Mouse (Mus musculus) gonadal fat pad, adult 2 months (tissue): Measurements from ENCODE around the gene Crabp2. TPM values are rescaled to one million over a fixed set of nuclear protein-coding genes. Genes with fewer than 3 reads are reported as not detected.

Experiments used
- DNase-seq: peaks from one replicate; pipeline ENCODE4 v3.0.0-alpha.2; 2012; ENCODE audit warnings: low read depth
- polyA plus RNA-seq: library from polyadenylated mRNA; depleted of rRNA; stranded (reverse); fragments of >200 nt; gene quantifications from 2 replicates; pipeline ENCODE4 v1.2.3, GENCODE M21; 2012

Gene Crabp2
- polyA plus RNA-seq, 1 experiment = 12.0 TPM

DNA sequence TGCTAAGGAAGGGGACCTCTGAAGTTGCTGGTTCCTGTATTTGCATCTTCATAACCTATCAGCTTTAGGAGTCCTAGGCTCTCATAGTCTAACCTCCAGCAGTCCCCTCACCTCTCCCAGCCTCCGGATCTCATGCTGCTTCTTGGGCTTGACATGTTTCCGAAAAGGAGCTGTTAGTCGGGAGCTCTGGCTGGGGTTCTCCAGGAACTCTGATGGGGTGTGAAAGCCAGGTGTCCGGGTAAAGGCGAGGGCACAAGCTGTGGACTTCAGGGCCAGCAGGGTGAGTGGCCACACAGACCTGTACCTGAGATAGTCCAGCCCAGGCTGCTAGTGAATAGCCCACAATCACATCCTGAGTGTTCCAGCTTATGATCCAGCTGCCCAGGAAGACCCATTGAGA is 21.0 kb upstream of the Crabp2 start:
- no peak for DNase-seq

DNA sequence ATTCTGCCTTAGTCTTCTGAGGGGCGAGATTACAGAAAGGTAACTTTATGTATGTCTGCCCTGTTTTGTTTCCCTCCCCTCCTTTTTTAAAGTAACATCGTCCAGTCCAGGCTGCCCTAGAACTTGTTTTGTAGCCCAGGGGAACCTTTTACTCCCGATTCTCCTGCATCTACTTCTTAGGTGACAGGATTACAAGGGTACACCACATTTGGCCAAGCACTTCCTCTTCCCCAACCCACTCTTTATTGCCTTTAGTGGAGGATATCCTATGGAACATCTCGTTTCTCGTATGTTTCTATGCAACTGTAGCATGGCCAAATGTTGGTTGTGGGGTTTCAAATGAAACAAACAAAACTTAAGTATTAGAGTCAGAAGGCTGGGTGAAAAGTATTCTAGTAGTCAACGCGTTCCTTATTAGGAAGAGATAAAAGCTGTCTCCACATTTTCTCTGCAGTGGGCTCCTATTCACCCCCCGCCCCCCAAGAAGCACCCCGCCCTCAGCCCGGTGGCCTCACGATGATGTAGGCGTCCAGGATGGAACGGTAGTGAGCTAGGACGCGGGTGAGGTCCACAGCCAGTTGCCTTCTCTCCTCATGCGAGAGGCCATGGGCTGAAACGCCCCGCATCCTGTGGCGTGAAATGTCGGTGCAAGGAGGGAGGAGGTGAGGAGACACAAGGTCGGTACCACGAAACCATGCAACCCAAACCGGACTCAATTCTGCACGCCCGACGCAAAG is 19.0 kb upstream of the Crabp2 start:
- no peak for DNase-seq

DNA sequence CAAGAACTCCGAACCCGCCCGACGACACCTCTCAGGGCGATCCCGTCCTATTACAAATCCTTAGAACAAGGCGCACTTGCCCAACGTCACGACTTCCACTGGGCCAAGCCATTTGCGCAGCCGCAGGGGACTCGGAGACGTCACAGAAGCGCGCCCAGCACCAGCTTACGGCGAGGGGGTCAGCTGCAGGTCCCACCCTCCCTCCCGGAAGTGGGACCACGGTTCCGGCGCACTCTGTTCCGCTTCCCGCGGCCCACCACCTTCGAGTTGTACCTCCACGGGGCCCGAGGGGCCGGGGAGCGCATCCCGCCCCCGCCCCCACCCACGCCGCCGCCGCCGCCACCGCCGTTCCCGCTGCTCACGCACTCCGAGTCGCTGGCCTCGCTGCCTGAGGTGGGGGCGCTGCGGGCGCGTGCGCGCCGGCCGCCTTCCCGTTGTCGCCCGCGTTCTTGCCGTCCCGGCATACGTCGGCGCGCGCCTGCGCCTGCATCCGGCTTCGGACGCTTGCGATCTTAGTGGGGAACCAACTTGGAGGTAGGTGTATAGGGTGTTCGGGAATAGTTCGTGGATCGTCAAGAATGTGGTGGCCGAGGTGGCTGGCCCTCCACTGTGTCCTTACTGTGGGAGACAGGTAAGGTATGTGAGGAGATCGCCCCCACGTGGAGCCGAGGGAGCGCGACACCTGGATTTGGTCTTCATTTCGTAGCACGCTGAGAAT is 18.2 kb upstream of the Crabp2 start, which contains the start of the genes Isg20l2 and Rrnad1:
Isg20l2 (plus strand) TSS at position 237 of the 718 bp plus-strand sequence.
Rrnad1 (minus strand) TSS at position 640 of the 718 bp plus-strand sequence.
- no peak for DNase-seq

DNA sequence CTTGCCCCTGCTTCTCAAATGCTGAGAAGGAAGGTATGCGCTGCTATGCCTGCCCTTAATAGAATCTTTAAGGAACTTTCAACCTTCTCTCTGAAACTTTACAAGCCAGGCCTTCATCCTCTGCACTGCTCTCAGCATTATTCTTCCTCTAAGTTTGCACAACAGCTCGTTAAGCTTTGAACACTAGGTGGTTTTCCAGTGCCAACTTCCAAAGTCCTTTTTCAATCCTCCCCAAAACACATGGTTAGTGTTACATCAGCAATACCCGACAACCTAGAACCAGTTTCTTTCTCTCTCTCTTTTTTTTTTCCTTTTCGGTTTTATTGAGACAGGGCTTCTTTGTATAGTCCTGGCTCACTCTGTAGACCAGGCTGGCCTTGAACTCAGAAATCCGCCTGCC is 14.4 kb upstream of the Crabp2 start:
- no peak for DNase-seq

DNA sequence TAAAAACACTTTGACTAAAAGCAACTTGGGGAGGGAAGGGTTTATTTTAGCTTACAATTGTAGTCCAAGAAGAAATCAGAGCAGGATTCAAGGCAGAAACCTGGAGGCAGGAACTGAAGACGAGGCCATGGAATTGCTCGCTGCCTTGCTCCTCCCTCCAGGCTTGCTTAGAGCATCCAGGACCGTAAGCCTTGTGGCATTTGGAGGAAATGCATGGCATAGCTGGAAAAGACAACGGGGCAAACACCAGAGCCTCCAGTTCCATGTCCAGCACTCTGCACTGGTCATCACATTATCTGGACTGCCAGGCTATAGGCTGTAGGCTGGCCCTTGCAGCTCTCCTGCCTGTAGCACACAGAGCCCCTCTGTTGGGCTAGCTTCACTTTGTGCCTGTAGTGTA is 14.0 kb upstream of the Crabp2 start:
- DNase-seq = no peak

DNA sequence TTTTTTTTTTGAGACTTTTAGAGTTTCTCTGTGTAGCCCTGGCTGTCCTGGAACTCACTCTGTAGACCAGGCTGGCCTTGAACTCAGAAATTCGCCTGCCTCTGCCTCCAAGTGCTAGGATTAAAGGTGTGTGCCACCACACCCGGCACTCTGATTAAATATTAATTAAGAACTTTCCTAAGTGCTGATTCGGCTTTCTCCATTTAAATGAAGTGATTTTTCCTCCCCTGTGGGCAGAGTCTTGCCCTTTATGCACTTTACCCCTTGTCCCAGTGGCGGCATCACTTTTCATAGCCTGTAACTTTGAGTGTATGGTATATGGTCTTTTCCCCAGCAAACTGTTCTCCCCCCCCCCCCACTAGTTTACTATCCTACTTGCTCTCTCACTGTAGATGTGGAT is 13.3 kb upstream of the Crabp2 start:
- no peak for DNase-seq

DNA sequence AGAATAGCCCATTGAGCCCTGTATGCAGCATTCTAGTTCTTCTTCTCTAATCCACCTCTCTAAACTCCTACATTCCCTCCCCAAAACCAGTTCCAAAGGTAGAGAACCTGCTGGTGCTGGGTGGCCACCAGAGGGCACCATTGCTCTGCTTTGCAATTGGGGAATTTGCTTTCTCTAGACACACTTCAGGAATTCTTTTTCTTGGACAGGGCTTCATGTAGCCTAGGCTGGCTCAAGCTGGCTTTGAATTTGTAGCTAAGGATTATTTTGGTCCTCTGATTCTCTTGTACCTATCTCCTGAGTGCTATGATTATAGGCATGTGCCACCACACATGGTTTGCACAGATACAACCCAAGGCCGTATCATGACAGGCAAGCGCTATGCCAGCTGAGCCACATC is 12.7 kb upstream of the Crabp2 start:
- DNase-seq = no peak

DNA sequence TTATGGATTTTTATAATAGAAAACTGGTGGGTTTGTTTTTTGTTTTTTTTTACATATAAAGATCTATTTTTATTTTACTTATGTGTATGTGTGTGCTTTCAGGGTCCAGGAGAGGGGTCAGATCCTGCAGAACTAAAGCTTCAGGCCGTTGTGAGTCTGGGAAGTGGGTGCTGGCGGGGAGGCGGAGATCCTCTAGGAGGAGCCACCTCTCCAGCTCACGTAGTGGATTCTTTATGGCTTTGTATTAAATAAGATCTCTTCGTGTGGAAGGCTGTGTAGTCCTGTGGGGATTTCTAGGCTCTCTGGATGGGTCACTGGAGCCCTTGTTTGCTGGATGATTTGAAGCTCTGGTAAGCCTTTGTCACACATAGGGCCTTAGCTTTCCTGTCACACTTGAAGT is 7.9 kb upstream of the Crabp2 start:
- DNase-seq = no peak

DNA sequence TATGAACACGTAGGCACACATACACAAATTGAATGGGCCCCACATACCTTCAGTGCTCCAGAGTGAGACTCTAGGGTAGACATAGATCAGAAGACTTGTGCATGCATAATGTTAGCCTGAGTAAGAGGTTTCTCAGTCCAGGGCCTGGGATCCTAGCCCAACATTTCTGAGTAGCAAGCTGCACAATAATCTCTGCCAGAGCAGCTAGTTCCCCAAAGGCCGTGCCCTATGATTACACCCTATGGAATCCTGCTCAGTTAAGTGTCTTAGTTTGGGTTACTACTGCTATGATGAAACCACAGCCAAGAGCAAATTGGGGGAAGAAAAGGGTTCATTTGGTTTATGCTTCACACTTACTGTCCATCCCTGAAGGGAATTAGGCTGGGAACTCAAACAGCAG is 6.0 kb upstream of the Crabp2 start:
- no peak for DNase-seq

DNA sequence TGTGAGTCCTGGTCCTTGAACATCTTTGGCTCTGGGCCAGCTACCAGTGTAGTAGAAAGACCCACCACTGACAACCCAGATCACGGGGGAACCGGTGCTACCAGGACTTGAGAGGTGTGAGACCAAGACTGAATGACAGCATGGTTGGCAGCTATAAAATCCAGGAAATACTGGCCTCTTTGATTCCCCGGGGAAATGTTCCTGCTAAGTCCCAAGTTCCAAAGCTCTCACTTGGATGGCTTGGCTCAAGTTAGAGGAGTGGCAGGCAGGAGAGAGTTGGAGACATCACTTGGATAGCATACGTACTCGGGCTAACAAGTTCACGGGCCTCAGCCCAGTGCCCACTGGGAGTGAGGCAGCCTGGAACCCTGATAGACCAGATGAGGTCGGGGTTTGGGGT is 4.9 kb upstream of the Crabp2 start:
- no peak for DNase-seq

DNA sequence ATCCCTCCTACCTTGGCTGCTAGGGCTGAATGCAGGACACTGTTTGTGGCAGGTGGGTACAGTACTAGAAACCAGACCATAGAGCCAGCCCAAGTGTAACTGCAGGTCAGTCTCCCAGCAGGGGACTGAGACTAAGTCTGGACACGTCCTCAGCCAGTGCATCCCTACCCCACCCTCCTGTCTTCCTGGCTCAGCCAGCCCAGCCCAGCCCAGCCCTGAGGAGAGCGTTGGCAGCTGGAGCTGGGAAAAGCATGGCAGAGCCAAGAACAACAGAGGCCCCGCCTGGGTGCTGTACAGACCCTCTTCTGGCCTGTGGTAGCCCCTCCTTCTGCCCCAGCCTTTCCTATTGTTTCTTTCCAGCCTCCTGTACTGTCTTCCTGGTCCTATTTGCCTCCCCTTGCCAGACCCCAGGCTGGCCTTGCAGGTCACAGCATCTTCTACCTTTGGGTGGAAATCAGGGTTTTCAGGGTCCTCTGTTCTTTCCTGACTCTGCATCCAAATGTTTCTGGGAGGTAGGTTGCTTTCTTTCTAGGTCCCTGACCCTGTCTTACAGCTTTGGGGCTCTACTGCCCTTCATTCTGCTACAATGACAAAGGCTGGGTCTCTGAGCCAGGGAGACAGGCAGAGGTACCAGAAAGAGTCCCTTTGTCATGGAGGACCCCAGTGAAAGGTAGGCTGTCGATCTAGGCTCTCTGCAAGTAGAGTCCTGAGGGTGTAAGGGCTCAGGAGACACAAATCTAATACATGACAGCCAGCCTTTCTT is 3.4 kb upstream of the Crabp2 start:
- DNase-seq = no peak

DNA sequence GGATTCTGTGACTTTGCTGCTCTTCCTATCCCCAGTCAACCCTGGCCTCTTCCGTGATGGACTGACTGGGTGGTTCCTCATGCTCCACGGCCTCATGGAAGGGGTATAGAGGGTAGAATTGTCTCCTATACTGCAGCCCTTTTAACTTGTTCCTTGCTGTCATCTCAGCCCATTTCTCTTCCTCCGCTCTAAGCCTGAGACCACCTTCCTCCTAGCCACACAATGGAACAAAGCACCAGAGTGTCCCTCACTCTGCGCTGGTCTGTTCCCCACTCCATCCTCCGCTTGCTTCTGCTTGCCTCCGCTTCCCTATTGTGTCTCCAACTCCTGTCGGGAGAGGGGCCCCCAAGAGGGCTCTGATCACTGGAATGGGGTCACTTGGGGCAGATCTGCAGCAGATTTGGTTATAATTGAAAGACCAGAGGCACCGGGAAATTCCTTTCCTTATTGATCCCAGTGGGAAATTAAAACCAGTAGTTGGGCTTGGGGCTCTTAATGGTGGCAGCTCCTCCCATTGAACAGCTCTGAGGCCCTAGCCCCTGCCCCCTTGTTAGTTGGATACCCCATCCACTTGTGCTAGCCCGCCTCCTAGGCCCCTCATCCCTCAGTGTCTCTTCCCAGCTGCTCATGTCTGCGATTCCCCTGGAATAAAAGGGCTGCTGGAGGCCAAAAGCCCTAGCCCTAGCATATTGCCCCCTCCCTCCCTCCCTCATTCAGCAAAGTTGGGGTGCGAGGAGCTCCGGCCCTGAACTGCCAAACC is 2.5 kb upstream of the Crabp2 start:
- DNase-seq = no peak

DNA sequence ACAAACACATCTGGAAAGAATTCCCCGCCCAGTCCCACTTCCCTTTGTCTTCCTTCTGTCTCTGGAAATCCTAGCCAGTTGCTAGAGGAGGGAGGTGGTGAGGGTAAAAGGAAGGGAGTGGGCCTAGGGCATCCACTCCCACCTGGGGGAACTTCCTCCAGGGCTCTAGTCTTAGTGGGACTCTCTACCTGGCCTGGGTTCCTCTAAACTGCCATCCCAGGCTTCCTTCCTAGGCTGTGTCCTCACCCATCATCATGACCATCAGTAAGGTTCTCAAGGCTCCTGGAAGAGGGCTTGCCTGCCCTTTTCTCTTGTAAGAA is 2.0 kb upstream of the Crabp2 start:
- no peak for DNase-seq

DNA sequence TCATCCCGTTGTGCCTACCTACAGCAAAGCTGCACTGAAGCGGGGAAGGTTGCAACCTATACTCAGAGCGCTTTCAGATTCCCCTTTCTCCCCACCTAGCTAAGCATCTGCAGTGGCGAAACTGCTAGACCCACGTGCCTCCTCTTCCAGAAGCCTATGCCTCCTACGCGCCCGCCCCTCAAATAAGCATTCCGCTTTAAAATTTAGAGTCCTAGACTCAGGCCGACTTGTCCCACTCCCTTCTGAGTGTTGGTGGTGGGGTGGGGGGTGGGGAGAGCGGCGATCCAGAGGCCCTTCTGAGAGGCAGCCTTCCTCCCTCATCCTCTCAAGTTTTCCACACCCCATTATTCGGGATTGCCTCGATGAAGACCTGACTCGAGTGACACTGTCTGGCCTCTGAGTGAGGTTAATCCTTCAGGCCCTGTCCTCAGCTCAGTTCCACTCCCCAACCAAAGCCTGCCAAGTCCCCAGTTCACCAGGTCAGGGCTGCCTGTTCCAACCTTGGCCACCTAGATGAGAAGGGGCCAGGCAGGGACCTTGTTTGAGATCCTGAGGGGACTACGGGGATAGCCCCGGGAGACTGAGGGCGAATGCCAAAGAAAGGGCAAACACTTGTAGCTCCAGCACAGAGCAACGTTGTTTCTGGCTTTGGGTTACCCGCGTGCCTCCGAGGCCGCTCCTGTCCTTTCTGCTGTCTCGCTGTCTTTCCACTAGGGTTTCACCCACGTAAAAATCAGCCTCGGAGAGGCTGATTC is 1.2 kb upstream of the Crabp2 start:
- DNase-seq = no peak

DNA sequence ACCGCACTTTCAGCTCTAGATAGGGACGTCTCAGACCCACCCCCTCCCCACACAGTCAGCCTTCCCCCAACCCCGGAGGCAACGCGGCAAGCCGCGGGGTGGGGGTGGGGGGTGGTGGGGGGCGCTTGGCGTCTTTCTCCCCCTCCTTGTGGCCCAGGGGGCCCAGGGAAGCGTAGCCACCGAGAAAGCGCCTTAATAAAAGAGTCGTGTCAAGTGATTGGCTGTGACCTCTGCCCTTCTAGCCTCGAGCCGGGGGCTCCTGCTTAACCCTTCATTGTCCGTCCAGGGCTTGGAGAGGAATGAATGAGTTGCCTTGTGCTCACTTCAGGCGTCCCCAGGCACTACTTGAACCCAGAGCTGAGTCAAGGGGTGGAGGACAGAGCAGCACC is 661 bp upstream of the Crabp2 start:
- DNase-seq = no peak

DNA sequence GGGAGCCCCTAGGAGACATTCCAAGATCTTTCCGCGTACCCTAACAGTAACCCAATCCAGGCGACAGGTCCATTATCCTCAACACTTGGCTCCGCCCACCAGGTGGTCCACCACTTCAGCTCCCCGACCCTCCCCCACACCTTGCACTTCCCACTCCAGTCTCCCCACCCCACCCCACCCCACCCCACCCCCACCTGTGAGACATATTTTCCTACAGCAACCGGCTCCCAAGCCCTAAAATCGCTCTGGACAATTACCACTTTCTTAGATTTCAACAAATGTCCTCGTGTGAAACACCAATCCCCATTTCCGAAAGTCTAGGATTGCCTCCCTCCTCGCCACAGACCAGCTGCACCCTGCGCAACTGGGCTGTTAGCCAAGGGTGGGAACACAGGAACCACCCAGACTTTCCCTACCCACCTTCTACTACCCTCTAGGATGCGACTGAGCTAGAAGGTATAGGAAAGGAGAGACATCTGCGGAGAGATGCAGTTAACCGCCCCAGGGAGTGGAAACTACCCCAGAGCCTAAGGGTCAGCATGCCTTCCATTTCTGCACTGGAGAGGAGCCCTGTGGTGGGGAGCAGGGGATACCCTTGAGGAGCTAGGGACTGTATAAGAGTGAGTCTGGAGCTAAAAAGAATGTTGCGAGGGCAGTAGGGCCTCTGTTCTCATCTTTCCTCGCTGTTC is 944 bp downstream of the Crabp2 start:
- DNase-seq = no peak

DNA sequence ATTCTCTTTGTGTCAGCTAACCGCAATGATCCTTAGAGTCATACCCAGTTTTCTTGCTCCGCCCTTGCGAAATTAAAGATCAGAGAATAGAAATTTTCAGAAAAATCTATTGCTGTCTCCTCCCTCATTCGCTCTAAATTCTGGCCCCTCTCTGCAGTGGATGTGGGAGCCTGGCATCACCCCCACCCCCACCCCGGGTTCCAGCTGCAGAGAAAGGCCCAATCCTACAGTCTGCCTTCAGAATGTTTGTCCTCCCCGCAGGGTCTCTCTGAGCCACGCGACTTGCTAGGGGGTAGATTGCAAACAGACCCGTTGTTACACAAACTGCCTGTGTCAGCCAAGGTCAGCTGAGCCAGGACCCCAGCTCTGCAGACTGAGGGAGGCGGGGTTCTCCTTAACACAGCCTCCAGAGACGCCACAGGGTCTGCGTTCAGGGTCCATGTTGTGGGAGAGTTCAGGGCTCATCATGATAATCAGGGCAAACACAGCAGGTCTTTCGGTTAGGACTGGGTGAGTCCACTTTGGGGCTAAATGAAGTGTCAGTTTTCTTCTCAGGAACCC is 1.6 kb downstream of the Crabp2 start:
- DNase-seq = no peak

DNA sequence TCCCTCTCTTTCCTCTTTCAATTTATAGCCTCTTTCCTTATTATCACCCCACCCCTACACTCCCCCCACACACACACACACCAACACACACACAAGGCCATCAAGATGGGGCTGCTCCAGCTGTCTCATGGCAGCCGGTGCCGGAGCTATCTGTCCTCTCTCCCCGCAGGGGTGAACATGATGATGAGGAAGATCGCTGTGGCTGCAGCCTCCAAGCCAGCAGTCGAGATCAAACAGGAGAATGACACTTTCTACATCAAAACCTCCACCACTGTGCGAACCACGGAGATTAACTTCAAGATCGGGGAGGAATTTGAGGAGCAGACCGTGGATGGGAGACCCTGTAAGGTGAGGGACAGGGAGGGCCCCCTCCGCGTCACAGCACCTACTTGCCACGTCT is 3.5 kb downstream of the Crabp2 start:
- DNase-seq = no peak

DNA sequence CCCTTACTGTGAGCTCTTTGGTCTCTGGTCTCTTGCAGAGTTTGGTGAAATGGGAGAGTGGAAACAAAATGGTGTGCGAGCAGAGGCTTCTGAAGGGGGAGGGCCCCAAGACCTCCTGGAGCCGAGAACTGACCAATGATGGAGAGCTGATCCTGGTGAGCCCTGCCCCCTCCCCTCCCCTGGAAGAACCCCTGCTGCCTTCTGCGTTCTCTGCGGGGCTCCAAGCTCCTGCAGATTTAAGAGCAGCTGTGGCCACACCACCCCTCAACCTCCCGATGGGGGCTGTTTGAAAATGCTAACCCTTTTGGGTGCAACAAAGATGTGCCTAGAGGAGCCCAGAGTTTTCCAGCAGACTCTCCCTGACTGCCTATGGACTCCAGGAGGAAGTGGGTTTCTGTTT is 4.0 kb downstream of the Crabp2 start:
- DNase-seq = no peak

DNA sequence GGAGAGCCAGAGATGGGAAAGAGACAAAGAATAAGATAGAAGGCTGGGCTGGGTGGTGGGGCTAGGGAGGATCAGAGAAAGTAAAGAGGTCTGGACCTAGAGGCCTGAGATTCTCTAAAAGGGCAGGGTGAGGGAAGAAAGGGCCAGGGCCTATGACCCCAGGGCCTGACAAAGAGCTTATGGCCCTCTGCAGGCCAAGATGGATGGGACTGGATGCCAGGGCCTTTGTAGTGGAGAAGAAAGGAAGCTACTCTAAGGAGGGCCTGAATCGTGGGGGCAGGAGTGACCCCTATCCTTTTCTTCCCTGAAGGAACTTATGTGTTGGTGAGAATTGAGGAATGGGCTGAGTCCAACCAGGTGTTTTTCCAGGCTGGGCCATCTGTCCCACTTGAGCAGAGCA is 9.6 kb downstream of the Crabp2 start:
- no peak for DNase-seq
